Mouse (Mus musculus) heart, embryonic 11.5 days (tissue): ENCODE measurements around the gene Grb10. TPM values are rescaled to one million over a fixed set of nuclear protein-coding genes. Genes with fewer than 3 reads are reported as not detected.

Experiments
- ATAC-seq: fragments of 200-750 bp; cut with Nextera tagmentation; replicated peaks from 2 replicates; pipeline ENCODE4 v1.8.0; 2017; ENCODE audit warnings: moderate library complexity; ENCODE audit not compliant: insufficient number of reproducible peaks, low FRiP score, low TSS enrichment
- H3K27ac ChIP-seq: fragments of 300-500 bp; sonication (generic); 2 replicates; pipeline ENCODE4 v1.5.1; 2014; ENCODE audit warnings: mild to moderate bottlenecking, low read depth, low read length
- H3K27me3 ChIP-seq: fragments of 300-500 bp; sonication (generic); 2 replicates; pipeline ENCODE4 v1.6.1; 2014; ENCODE audit warnings: mild to moderate bottlenecking, low read length, mixed read lengths; ENCODE audit not compliant: control insufficient read depth, insufficient read depth
- H3K36me3 ChIP-seq: fragments of 300-500 bp; sonication (generic); 2 replicates; pipeline ENCODE4 v1.6.1; 2014; ENCODE audit warnings: mild to moderate bottlenecking, low read length, moderate library complexity, mixed read lengths; ENCODE audit not compliant: control insufficient read depth, insufficient read depth
- H3K4me1 ChIP-seq: fragments of 300-500 bp; sonication (generic); 2 replicates; pipeline ENCODE4 v1.6.1; 2014; ENCODE audit warnings: low read length; ENCODE audit not compliant: control insufficient read depth, insufficient read depth
- H3K4me2 ChIP-seq: fragments of 300-500 bp; sonication (generic); 2 replicates; pipeline ENCODE4 v1.6.1; 2014; ENCODE audit warnings: mild to moderate bottlenecking, moderate library complexity
- H3K4me3 ChIP-seq: fragments of 300-500 bp; sonication (generic); 2 replicates; pipeline ENCODE4 v1.5.1; 2014; ENCODE audit warnings: low read depth, low read length
- H3K9ac ChIP-seq: fragments of 300-500 bp; sonication (generic); 2 replicates; pipeline ENCODE4 v1.6.1; 2014; ENCODE audit warnings: mild to moderate bottlenecking, low read depth, low read length, moderate library complexity
- H3K9me3 ChIP-seq: fragments of 300-500 bp; sonication (generic); replicated peaks from 2 replicates; pipeline ENCODE4 v1.6.1; 2016; ENCODE audit warnings: low read length; ENCODE audit not compliant: control insufficient read depth
- WGBS: fragments of 180-500 bp; shearing (Covaris S2); extraction: QIAGEN DNeasy Blood & Tissue Kit; methylation state at CpG from one replicate; pipeline ENCODE4 v1.1.7; 2014; ENCODE audit not compliant: insufficient replicate concordance; 5-methylcytosine and 5-hydroxymethylcytosine counted together
- polyA plus RNA-seq: library from polyadenylated mRNA; unstranded; fragments of >200 nt; fragmentation: Nextera tagmentation; extraction: Ambion mirVana; gene quantifications from 2 replicates; pipeline ENCODE4 v1.2.1, GENCODE M21; 2014

The Grb10 gene
- polyA plus RNA-seq, 1 experiment from 2014 or later: 402 TPM

DNA sequence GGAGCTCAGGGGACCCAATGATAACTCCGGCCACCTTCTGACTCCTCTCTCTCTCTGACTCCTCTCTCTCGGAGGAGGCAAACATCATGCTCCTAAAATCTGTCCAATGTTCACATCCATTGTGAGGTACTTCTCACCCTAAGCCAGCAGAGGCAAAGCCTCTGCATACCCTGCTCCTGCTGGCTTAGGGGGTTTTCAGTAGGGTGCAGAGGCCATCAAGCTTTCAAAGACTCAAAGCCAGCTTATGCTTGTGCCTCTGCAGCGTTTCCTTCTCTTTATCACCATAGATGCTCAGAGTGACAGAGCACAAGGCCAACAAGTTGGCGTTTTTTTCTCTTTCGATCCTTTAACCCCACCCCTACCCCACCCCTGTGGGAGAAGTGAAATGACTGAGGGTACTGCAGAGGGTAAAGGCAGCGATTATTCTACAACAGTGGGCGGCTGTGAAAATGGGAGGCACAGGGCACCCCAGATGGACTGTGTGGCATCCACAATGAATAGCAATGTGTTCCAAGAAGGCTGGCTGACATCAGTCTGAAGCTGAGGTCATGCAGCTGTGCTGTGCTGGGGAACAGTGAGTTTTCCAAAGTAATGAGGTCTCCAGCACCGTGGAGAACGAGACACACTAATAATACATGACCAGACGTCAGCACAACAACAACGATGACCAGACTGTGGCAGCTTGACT is 106.2 kb downstream of the Grb10 start:
- Histone ChIP-seq H3K4me2 (no peak overlapping the region), H3K36me3 (peaks cover 26% of the 10 kb centered on the region), H3K27me3 (no peaks in the 10 kb centered on the region), H3K4me1 (peaks cover 11% of the 10 kb centered on the region), H3K27ac (peak overlapping the region; percentile 59), H3K9ac (0 out of 2 replicates have a peak overlapping the region, but pooled peaks have one; percentile 28), H3K9me3 (no peaks in the 10 kb centered on the region), H3K4me3 (no peak overlapping the region)
- WGBS: 71% methylated on average over 11 of the region's 11 CpGs
- ATAC-seq: no peak

DNA sequence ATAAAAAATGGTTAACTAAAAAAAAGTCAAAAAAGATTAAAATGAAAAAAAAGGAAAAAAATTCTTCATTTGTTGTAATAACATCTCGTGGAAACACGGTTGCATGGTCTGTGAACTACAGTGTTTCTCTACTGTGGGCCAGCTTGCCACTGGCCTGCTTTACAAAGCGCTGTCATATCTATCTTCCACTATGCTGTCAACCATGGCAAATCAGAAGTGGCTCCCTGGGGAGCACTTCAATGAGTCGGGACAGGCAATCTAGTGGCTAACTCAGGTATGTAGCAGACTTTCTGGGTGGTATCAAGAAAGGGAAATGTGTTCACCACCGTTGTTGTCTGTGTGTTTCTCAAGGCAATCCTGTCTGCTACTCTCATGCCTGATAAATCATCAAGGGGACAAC is 106.8 kb downstream of the Grb10 start:
- no peak for ATAC-seq
- Histone ChIP-seq H3K36me3 (peaks cover 26% of the 10 kb centered on the region), H3K4me1 (peaks cover 8% of the 10 kb centered on the region), H3K27ac (peak overlapping the region; percentile 59; the same call in 1 of the 2 replicates), H3K9ac (0 out of 2 replicates have a peak overlapping the region, but pooled peaks have one; percentile 28), H3K9me3 (no peaks in the 10 kb centered on the region), H3K4me2 (no peak overlapping the region), H3K4me3 (no peak overlapping the region), H3K27me3 (no peaks in the 10 kb centered on the region)
- 67% methylated on average over 5 of the region's 5 CpGs for WGBS

GRCm38 (mm10) chr11:11930527-11930926 is 108.0 kb downstream of the Grb10 start:
- H3K9me3 ChIP-seq: no peaks in the 10 kb centered on the region
- H3K9ac ChIP-seq: no peak overlapping the region
- H3K36me3 ChIP-seq: peaks cover 17% of the 10 kb centered on the region
- H3K4me2 ChIP-seq: no peak overlapping the region
- H3K27ac ChIP-seq: no peak overlapping the region
- no peak for ATAC-seq
- no peak overlapping the region for H3K4me3 ChIP-seq
- 90% methylated on average over 11 of the region's 11 CpGs for WGBS
- H3K4me1 ChIP-seq: peaks cover 8% of the 10 kb centered on the region
- H3K27me3 ChIP-seq: no peaks in the 10 kb centered on the region

DNA sequence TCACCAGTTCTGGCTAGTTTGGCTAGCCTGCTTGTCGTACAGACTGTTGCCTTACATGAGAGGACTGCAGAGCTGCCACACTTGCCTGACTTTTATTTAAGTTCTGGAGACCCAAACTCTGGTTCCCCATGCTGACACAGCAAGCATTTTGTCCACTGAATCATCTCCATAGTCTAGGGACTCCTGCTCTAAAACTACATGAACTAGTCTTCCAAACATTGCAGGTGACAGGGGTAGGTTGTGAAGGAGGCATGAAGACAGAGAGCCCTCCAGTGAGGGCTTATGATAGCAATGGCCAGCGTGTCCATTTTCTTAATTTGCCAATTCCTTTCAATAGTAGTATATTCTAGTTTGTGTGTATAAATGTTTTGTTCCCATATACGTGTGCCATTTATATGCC is 109.4 kb downstream of the Grb10 start:
- H3K4me3 ChIP-seq: no peak overlapping the region
- WGBS: 87% methylated on average over 3 of the region's 3 CpGs
- peaks cover 11% of the 10 kb centered on the region for H3K36me3 ChIP-seq
- peaks cover 8% of the 10 kb centered on the region for H3K4me1 ChIP-seq
- 0 out of 2 replicates have a peak overlapping the region, but pooled peaks have one; percentile 24 for H3K27ac ChIP-seq
- H3K27me3 ChIP-seq: no peaks in the 10 kb centered on the region
- H3K9me3 ChIP-seq: no peaks in the 10 kb centered on the region
- no peak for ATAC-seq
- no peak overlapping the region for H3K4me2 ChIP-seq
- no peak overlapping the region for H3K9ac ChIP-seq

- Histone ChIP-seq H3K9ac (no peak overlapping the region), H3K27me3 (no peaks in the 10 kb centered on the region), H3K9me3 (no peaks in the 10 kb centered on the region), H3K36me3 (peaks cover 8% of the 10 kb centered on the region), H3K4me2 (no peak overlapping the region), H3K4me3 (no peak overlapping the region), H3K4me1 (peaks cover 8% of the 10 kb centered on the region), H3K27ac (0 out of 2 replicates have a peak overlapping the region, but pooled peaks have one; percentile 24)
- ATAC-seq: no peak
- WGBS: 85% methylated on average over 2 of the region's 2 CpGs
Measured at GRCm38 (mm10) chr11:11928586-11928985, 109.9 kb downstream of the Grb10 start.

- Histone ChIP-seq H3K36me3 (no peaks in the 10 kb centered on the region), H3K4me1 (no peaks in the 10 kb centered on the region; the same call in 1 of the 2 replicates), H3K27me3 (no peaks in the 10 kb centered on the region), H3K4me3 (no peak overlapping the region), H3K4me2 (no peak overlapping the region), H3K27ac (no peak overlapping the region), H3K9ac (no peak overlapping the region), H3K9me3 (no peaks in the 10 kb centered on the region)
- 75% methylated on average over 3 of the region's 3 CpGs for WGBS
- ATAC-seq: no peak
Measured at GRCm38 (mm10) chr11:11923900-11924299, 114.6 kb downstream of the Grb10 start.

DNA sequence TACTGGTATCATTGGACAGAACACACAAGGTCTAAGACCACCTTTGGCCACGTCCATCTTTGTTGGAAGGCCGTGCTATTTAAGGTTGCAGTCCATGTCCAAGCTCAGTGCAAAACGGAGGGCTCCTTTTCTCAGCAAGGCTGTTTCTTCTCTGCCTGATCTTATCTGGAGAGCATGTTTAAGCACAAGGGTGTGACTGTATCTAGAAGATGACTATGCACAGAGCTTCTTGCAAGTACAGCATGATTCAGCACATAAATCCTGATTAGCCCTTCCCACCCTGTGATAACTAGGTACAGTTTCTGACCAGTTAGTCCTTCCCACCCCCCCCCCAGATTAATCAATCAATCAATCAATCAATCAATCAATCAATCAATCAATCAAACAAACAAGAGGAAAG is 115.1 kb downstream of the Grb10 start:
- WGBS: 61% methylated on average over 3 of the region's 3 CpGs
- Histone ChIP-seq H3K9me3 (no peaks in the 10 kb centered on the region), H3K27ac (no peak overlapping the region), H3K4me3 (no peak overlapping the region), H3K4me2 (no peak overlapping the region), H3K27me3 (no peaks in the 10 kb centered on the region), H3K36me3 (no peaks in the 10 kb centered on the region), H3K9ac (no peak overlapping the region), H3K4me1 (no peaks in the 10 kb centered on the region; the same call in 1 of the 2 replicates)
- peak; percentile 82 for ATAC-seq

GRCm38 (mm10) chr11:11922106-11922505 is 116.4 kb downstream of the Grb10 start:
- no peaks in the 10 kb centered on the region; the same call in 1 of the 2 replicates for H3K4me1 ChIP-seq
- H3K4me3 ChIP-seq: no peak overlapping the region
- no peaks in the 10 kb centered on the region for H3K9me3 ChIP-seq
- H3K36me3 ChIP-seq: no peaks in the 10 kb centered on the region
- H3K9ac ChIP-seq: no peak overlapping the region
- WGBS: 85% methylated on average over 2 of the region's 2 CpGs
- H3K27ac ChIP-seq: no peak overlapping the region
- H3K27me3 ChIP-seq: no peaks in the 10 kb centered on the region
- no peak overlapping the region for H3K4me2 ChIP-seq
- ATAC-seq: no peak
